1 mouse cellular context compared by ENCODE assay signal in the genomic region with DNA sequence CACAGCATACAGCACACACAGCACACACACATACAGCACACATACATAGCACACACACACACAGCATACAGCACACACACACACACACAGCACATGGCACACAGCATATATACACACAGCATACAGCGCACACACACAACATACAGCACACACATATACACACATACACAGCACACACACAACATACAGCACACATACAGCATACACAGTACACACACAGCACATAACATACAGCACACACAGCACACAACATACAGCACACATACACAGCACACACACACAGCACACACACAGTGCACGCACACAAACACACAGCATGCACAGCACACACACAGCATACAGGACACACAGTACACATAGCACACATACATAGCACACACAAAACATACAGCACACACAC.
TF ChIP-seq lines count a peak whose summit lies in the region.

No protein-coding gene starts in this region.

TF ChIP-seq in CH12.LX, 34 proteins besides CTCF, POLR2A, EP300 and RAD21 (continued from another document):
- TF ChIP-seq E2F4 (IDR thresholded peaks at IDR 0.05; ENCODE audit: insufficient replicate concordance, low read depth, low read length) (no peak), ZNF384 (IDR thresholded peaks at IDR 0.05; ENCODE audit: low read depth, low read length) (no peak)
TF ChIP-seq in CH12.LX: peak in this region for 0.
